Mouse (Mus musculus) c-Kit-positive CD71-positive TER-119-negative erythroid progenitor cells, embryonic 14.5 days (primary cell): ENCODE results near the gene Lactbl1.
A peak's percentile ranks its signal among the peaks of the same experiment; 100 is the strongest.

ENCODE experiments used
- DNase-seq: peaks from one replicate; pipeline ENCODE4 v3.0.0-alpha.2; 2013; ENCODE audit warnings: low read depth

Lactbl1 gene

GRCm38 (mm10) chr4:136622388-136622787, at the start of gene Lactbl1:
Gene Lactbl1 (plus strand): TSS chr4:136622621.
- DNase-seq = no peak

GRCm38 (mm10) chr4:136581885-136582284, 40.5 kb upstream of the Lactbl1 start:
- DNase-seq = no peak

DNA sequence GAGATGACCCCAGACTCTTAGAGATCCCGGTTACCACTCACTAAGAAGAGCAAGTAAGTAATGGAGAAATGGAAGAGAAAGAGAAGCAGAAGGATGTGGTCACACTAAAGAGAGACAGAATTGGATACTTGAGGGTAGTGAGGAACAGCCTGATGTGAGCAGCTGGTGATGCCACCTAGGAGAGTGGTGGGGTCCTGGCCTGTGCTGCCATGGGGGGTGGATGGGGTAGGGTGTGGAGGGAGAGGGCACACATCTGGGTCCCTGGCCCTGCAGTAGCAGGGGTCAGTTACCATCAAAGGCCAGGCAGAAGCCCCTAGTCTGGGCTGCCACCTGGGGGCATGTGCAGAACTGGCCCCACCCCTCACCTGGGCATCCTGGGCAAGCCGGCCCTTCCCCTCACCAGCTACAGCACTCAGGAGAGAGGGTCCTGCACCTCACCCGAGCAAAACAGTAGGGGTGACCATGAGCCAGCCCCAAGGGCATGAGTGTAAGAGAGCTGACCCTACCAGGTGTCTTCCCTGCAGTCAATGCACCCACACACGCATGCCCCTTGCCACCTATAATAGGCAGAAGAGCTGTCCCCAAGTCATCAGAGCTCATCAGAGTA, 35.1 kb upstream of the Lactbl1 start:
- no peak for DNase-seq

GRCm38 (mm10) chr4:136588003-136588402, 34.4 kb upstream of the Lactbl1 start:
- no peak for DNase-seq

GRCm38 (mm10) chr4:136592111-136592510, 30.3 kb upstream of the Lactbl1 start:
- no peak for DNase-seq

DNA sequence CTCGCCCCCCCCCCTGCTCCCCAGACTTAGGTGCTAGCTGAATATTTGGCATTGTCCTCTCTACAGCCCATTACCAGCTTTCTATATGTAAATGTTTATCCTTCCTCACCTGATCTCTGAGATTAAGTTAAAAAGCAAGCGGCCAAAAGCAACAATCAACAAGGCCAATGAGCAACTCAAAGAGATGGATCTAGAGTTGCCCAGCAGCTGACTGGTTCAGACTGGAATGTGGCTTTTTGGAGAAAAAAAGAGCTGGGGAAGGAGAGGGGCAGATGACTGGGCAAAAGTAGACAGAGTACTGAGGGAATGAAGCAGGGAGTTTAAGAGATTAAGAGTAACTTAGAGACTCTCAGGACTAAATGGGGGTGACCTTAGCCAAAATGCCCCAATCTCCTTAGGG, 28.4 kb upstream of the Lactbl1 start:
- no peak for DNase-seq

DNA sequence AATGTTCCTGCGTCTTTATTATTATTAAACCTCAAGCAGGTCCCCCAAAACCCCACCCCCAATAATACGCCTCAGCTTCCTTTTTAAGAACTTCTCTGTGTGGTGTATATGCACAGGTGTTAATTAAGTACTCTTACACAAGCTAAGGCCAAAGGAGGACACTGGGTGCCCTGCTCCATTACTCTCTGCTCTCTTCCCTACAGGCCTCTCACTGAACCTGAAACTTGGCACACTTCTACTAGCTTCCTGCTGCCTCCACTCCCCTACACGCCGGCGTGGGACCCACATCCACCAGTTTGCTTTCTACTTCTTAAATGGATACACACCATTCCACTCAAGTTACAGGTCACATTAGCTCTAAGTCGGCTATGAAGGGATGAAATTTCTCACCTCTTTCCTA, 27.2 kb upstream of the Lactbl1 start:
- DNase-seq = no peak

GRCm38 (mm10) chr4:136598268-136598876, 24.0 kb upstream of the Lactbl1 start:
- no peak for DNase-seq

GRCm38 (mm10) chr4:136599869-136600268, 22.6 kb upstream of the Lactbl1 start:
- DNase-seq = no peak

DNA sequence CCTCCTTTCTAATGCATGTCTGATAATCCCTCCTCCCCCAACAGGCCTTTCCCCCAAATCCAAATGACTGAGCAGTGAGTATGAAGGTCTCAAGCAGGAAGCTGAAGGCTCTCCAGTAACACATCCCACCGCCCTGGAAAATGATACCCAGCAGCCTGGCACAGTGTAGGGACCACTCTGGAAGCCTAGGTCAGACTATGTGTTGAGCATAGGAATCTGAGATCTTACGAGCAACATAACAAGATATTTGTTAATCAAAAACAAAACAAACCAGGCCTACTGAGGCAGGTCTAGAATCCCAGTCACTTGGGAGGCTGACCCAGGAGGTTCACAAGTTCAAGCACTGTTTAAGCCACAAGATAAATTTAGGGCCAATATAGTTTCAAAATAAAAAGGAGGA, 21.9 kb upstream of the Lactbl1 start:
- no peak for DNase-seq

GRCm38 (mm10) chr4:136601476-136601875, 20.9 kb upstream of the Lactbl1 start:
- no peak for DNase-seq

DNA sequence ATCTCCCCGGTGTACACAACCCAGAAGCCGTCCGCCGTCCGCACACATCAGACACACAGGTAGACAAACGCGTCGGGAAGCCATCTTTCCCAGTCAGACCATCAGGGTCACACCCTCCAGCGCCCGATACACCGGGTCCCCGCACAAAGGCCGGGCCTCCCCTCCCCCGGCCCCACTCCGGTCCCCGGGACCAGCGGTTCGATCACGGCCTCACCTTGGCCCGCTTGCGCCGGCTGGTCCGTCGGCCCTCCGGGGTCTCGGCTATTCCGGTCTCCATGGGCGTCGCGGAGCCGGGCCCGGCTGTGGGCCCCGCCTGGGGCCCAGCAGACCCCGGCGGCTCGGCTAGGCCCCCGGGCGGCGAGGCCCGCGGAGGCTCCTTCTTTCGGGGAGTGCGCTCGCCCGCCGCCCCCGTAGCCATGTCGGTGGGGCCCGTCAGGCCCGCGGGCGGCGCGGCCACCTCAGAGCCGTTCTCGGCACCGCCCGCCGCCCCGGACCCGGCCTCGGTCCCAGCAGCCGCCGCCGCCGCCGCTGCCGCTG, 20.3 kb upstream of the Lactbl1 start:
- DNase-seq = no peak

GRCm38 (mm10) chr4:136602568-136602967, 19.9 kb upstream of the Lactbl1 start, which contains the start of gene Kdm1a:
Gene Kdm1a (minus strand): TSS chr4:136602723.
- peak; percentile 86 for DNase-seq

GRCm38 (mm10) chr4:136605756-136606485, 16.5 kb upstream of the Lactbl1 start:
- DNase-seq = no peak

DNA sequence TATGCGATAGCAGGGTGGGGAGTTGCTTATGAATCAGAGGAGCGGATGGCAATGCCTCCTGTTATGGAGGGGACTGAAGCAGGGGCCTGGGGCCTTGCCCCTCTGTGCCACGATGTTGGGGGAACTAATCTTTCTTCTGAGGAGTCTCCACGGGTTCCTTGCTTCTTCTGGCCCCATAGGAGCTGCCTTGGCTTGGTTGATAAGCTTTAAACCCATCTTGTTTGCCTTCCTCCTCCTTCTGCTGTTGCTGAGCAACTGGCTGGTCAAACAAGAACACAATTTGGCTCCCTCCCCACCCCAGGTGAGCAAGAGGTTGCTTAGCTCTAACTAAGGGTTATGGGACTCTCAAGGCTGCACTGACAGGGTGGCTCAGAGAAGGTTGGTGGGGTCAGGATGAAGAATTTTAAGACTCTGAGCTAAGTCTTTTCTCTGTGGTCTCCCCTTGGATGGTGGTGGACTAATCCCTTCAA, 12.0 kb upstream of the Lactbl1 start, which contains the start of gene Tex46:
Tex46 (plus strand) TSS at position 51 of the 470 bp plus-strand sequence.
- no peak for DNase-seq

DNA sequence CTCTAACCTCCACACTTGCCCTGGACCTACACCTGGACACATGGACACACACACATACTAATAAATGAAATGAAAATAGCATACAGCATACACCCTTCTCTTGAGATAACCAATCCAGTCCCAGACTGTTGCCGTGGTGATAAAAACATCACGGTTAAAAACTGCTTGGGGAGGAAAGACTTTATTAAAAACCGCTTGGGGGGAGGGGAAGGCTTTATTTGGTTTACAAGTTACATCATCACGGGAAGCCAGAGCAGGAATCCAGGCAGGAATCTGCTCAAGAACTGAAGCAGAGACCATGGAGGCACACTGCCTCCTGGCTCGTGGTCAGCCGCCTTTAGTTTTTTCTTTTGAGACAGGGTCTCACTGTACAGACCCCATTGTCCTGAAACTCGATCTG, 8.8 kb upstream of the Lactbl1 start:
- no peak for DNase-seq

DNA sequence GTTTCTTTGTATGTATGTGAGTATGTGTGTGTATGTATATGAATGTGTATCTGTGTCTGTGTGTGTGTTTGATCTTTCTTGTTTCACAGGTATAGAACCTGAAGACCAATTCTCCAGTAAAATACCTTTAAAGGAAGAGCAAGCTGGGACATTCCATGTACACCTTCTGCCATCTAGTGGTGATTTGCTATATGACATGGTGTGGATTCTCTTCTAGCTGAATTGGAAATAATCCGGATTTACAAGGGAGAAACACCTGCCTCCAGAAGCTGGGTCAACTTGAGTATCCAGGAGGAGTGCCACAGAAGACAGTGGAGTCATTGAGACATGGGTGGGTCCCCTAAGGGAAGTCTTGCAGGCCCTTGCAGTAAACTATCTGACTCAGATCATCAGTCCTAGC, 1.1 kb upstream of the Lactbl1 start:
- DNase-seq = peak; percentile 40

DNA sequence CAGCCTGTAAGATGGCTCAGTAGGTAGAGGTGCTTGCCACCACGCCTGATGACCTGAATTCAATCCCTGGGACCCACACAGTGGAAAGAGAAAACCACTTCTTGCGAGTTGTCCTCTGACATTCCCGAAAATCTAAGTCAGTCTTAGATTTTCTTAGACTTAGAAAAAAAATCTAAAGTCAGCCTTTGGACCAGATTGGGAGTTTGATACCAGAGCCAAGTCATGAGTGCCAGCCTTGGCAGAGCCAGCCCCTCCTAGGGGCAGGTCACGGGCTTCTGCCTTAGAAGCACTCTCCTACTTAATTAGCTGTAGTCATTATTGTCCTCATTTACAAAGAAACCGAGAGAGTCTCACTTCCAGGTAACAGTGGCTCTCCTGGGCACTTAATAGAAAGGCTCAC, 465 bp upstream of the Lactbl1 start:
- no peak for DNase-seq

DNA sequence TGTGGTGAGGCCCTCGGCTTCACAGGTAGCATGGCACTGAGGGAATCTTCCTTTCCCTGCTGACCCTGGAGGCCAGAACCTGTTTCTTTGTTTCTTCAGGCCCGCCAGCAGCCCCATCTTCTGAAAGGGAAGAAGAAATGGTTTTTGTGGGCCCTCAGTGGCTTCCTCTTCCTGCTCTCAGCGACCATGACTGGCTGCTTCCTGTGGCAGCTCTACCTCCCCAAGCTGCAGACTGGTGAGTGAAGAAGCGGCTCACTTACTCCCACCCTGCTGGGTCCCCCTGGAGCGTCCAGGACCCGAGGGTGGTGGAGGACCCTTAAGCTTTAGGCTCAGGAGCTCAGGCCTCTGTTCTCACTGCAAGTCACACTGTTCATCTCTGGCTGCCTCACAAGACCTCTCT, 4.2 kb downstream of the Lactbl1 start:
- DNase-seq = no peak

- DNase-seq = no peak
Measured at GRCm38 (mm10) chr4:136631237-136631994, 9.0 kb downstream of the Lactbl1 start.

DNA sequence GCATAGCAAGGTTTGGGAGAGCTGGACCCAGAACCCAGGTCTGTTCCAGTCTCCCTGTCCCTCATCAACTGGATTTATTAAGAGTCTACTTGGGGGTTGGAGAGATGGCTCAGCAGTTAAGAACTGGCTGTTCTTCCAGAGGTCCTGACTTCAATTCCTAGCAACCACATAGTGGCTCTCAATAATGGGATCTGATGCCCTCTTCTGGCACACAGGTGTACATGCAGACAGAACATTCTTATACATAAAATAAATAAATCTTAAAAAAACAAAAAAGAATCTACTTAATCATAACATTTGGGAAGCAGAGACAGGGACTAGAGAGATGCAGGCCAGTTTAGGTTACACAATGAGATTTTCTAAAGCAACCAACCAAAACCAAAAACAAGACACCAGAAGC, 13.6 kb downstream of the Lactbl1 start:
- no peak for DNase-seq

- no peak for DNase-seq
Measured at GRCm38 (mm10) chr4:136636511-136636910, 14.1 kb downstream of the Lactbl1 start.
